Mouse (Mus musculus) frontal cortex, postnatal 14 days (tissue): ENCODE measurements around the gene Olig3.

ENCODE experiments used
- DNase-seq, 2 experiments: peaks; one replicate each; pipeline ENCODE4 v3.0.0; 2022; ENCODE audit warnings: low spot score in 2 of 2

The Olig3 gene

GRCm38 (mm10) chr10:19356071-19356583 is at the start of gene Olig3:
Olig3 (plus strand) TSS chr10:19356533.
- no peak for DNase-seq

GRCm38 (mm10) chr10:19309681-19310395 is 46.5 kb upstream of the Olig3 start:
- DNase-seq, result no peak

- no peak for DNase-seq
These were observed 45.9 kb upstream of the Olig3 start for GRCm38 (mm10) chr10:19310471-19310870.

- DNase-seq, result no peak
These were observed 38.1 kb upstream of the Olig3 start for GRCm38 (mm10) chr10:19317962-19318812.

GRCm38 (mm10) chr10:19321781-19322180 is 34.6 kb upstream of the Olig3 start:
- no peak for DNase-seq

GRCm38 (mm10) chr10:19329191-19329777 is 27.0 kb upstream of the Olig3 start:
- DNase-seq, result no peak

- no peak for DNase-seq
These were observed 22.9 kb upstream of the Olig3 start for GRCm38 (mm10) chr10:19333425-19333824.

- no peak for DNase-seq
These were observed 17.4 kb upstream of the Olig3 start for GRCm38 (mm10) chr10:19338695-19339630.

GRCm38 (mm10) chr10:19344039-19344438 is 12.3 kb upstream of the Olig3 start:
- DNase-seq, result no peak

GRCm38 (mm10) chr10:19349326-19349725 is 7.0 kb upstream of the Olig3 start:
- DNase-seq, result no peak

GRCm38 (mm10) chr10:19352006-19352877 is 4.1 kb upstream of the Olig3 start:
- no peak for DNase-seq

- DNase-seq, result no peak
These were observed 3.4 kb upstream of the Olig3 start for GRCm38 (mm10) chr10:19352878-19353301.

GRCm38 (mm10) chr10:19353631-19354030 is 2.7 kb upstream of the Olig3 start:
- no peak for DNase-seq

- DNase-seq, result no peak
These were observed 2.2 kb upstream of the Olig3 start for GRCm38 (mm10) chr10:19354146-19354545.

- DNase-seq, result no peak
These were observed 1.3 kb upstream of the Olig3 start for GRCm38 (mm10) chr10:19355076-19355475.

GRCm38 (mm10) chr10:19356720-19357641 is 648 bp downstream of the Olig3 start:
- no peak for DNase-seq

GRCm38 (mm10) chr10:19357848-19358247 is 1.5 kb downstream of the Olig3 start:
- DNase-seq, result no peak

GRCm38 (mm10) chr10:19360446-19361300 is 4.3 kb downstream of the Olig3 start:
- no peak for DNase-seq
